Mouse (Mus musculus) NIH3T3 (cell line): ENCODE measurements at regions not wholly inside any gene's neighbourhood (a gene's known extent, or its start where the extent isn't known, plus 50 kb on each side); places are given as distances from the start of the nearest gene placed in this dataset.
A peak's percentile ranks its signal among the peaks of the same experiment; 100 is the strongest.

Experiments
- DNase-seq: peaks from one replicate; pipeline ENCODE4 v3.0.0-alpha.2; 2012; ENCODE audit warnings: low read depth

DNA sequence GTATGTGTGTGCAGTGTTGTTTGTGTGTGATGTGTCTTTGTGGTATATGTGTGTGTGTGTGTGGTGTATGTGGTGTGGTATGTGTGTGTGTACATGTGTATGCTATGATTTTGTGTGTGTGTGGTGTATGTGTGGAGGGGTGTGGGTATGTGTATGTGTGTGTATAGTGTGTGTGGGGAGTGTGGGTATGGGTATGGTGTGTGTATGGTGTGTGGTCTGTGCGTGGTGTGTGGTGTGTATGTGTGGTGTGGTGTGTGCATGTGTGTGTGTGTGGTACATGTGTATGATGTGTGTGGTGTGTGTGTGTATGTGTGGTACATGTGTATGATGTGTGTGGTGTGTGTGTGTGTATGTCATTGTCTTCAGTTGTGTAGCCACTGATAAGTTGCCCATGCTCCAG, 247.8 kb upstream of the Sp4 start:
- no peak for DNase-seq

DNA sequence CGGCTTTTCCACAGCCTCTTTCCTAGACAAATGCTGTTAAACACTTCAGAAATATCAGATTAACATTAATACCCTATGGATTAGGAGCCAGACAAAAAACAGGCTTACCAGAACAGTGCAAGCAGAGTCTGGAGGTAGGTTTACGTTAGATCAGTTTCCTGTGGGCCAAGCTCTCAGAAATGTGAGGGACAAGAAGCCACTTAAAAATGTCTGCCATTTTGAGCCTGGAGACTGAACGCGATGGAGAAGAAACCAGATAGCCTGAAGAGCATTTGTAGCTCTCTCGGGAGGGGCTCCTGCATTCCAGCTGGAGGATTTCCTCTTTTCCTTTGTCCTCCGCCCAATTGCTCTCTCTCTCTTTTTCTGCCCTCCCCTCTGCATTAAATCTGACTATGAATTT, 239.1 kb upstream of the Sp4 start:
- DNase-seq, result no peak

DNA sequence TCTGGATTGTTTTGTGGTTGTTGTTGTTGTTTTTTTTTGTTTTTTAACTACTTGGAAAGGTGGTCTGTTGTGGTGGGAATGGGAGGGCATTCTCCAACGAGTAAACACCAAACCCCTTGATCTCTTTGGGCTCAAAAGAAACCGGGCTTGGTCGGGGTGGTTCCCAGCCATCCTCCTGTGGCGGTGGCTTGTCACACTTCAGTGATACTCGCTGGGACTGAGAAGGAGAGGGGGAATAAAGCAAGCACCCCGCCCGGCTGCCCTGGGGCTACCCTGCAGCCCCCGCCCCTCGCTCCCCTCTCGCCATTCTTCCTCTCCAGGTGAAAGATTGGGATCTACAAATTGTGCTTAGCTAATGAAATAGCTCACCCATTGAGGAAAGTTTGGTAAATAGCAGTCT, 229.3 kb upstream of the Sp4 start:
- DNase-seq, result no peak

DNA sequence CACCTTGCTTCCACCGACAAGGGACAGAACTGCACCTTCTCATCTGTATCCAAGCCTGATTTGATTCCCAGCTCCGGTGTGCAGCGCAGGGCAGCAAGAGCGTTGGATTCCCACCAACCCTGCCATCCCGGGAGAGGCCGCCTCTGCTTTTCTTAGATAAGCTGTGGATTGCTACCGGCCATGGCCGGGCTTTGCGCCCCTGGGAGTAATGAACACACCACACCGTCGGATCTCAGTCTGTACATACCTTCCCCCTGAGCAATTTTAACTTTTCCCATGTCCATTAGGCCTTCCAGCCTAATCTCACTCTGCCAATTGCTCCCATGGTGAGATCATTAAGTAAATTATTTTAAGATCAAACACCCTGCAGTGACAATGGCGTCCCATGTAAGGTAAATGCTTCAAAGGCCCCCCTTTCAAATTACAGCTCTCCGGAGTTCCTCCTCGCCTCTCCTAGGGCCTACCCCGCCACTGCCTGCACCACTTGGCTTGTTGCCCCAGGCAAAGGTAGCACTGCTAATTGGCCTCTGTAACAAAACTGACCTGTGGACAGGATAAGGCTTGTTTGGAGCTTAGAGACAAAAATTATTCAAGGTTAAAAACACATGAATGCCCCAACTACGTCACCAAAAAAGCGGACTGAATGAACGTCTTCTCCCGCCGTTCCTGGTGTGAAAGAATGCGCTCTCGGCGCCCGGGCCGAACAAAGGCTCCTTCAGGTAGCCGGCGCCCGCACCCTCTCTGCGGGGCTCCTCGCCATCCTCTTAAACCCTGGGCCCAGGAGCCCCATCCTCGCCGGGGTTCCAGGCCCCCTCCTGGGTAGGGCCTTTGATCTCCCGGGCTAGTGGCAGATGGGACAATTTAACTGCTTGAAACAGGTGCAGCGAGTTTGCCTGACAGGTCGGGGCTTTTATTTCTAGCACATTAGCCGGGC, 228.5 kb upstream of the Sp4 start:
- no peak for DNase-seq

DNA sequence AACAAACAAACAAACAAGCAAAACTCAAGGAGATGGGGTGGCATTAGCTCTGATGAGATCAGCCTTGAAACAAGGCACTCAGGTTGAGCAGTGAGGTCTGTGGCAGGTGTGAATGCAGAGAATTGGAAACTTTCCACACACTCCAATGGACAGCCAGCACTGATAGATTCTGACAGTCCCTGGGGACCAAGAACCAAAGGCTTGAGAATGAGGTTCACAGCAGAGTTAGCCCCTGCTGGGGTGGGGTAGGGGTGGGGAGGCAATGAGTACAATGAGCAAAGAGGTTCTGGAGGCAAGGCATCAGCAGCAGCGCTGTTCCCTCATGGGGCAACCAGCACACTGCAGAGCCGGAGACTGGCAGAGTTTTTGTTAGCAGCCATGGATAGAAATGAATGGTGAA, 220.5 kb upstream of the Sp4 start:
- DNase-seq, result no peak

DNA sequence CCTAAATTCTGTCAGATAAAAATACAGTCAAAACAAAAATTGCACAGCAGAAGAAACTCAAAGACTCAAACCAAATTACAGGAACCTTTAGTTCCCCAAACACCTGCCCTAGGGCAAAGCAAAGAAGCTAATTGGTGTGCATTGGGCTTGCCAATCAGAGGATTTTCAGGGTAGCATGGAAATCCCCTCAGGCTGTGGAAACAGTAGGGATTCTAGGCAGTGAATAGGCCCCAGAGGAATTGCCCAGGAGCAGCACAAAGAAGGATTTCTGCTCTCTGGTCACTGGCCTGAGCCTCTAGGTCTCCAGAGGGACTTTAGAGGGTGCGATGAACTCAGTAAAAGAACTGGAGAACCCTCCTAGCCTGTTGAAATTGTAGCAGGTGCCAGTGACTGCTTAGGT, 220.1 kb upstream of the Sp4 start:
- DNase-seq, result no peak

DNA sequence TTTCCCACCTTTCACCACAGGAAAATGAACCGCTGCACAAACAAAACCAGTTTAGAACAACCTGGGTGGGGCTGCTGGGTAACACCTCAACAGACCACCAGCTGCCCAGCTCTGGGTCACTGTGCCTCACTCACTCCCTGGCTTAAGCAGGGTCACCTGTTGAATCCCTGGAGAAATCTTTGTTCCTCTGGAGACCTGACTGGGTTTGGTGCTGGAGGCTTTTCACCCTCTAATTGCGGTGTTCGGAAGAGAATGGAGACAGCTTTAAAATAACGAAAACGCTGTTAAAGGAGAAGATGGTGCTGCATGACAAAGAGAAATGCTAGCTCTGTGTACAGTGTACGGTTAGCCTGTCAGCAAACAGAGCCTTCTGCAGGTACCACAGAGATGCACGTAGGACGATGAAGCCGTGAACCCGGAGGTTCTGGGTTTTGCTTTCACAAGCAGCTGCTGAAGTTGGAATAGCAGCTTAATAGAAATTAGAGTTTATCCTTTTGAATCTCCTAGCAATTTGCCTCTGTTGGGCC, 218.6 kb upstream of the Sp4 start:
- DNase-seq, result no peak

DNA sequence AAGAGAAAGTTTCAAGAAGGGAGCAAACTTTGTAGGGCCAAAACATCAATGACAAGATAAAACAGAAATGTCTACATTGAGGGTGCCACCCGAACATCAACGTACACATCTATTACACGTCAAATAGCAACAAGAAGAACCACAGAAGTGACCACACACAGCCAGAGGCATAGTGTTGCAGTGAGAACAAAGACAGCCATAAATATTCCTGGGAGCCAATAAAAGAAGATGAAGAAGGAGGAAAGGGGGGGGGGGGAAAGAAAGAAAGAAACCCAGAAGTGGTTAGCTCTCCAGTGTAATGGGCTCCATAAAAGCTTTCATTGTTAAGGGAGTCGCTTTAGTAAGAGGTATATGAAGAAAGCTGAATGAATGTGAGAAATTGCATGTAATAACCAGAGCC, 209.7 kb upstream of the Sp4 start:
- no peak for DNase-seq

DNA sequence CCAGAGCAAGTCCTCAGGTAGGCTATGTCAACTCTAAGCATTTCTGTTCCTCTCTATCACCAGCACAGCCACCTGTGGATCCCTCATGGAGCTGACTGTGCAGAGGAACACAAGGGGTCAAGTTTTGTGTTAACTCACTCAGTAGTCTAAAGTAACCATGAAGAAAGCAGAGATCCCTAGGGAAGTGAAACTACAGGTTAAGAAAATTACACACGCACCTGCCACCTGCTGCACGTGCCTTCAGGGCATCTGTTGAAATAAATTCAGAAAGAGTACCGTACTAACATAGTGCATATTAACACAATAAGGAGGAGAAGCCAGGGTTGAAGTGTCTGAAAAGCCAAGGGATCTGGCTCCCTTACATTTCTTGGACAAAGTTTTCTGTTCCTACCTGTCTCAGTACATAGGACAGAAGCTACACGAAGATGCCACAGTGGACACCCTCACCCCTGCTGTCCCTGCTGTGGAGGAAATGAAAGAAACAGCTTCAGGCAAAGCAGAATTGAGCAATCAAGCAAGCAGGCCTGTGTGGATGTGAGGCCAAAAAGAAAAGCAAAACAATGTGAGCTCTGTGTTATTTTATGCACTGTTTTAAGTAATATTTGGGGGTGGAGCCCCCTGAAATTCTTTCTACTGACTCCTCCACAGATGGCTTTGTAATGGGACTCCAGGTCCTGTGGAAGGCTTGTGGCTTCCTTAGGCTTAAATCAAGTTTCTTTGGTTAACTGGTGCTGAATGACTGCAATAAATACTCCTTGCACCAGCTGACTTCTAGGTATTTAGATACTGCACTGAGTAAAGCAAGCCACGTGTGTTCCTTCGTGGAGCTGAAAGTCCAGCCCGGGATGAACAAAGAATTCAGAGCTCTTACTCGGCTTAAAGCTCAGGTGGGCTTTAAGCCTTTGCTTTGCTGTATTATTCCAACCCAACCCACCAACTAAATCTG, 208.0 kb upstream of the Sp4 start:
- DNase-seq, result peak; percentile 52

DNA sequence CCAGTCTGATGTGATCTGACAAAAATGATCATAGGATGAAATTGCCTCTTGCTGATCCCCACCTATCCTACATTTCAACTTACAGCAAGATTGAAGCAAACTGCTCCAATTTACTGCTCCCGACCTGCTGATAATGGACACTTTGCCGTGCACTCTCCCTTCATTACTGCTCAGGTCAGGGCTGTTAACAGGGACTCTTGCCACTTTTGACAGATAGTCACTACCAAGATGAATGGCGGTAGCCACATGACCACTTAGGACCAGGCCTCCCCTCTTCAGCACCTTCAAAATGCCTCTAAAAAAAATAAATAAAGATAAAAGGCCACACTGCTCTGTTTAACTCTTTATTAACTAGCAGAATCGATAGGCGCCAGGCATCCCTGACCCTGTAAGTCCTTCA, 199.2 kb upstream of the Sp4 start:
- no peak for DNase-seq

DNA sequence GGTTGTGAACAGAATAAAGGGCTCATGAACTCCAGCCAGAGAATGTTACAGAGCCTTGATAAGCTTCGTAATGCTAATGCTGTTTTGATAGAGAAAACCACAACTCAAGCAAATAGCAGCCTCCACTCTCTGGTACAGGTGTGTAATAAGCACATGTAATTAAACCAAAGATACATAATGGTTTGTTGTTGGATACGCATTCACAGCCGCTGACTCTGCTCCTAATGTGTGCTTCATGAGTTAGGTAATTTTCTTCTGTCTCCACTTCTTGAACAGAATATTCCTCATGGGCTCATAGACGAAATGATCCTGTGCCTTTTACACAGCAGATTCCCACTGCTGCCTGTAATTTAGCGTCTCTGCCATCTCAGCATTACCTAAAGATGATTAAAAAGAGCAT, 186.8 kb upstream of the Sp4 start:
- no peak for DNase-seq

DNA sequence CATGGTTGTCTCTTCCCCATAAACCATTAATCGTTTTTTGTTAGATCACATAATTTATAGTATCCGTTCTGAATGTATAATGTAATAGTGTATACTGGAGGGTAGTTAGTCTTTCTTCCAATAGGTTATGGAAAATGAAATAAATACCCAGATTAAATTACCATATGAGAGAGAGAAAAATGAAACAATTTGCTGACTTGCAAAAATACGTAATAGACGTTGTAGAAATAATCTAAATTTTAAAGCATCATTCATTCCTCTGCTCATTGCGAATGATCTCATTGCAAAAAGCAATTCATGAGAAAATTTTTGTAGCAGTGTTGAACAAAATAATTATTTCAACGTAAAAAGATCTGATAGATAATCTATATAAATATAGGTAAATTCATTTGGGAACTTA, 185.2 kb upstream of the Sp4 start:
- DNase-seq, result no peak

DNA sequence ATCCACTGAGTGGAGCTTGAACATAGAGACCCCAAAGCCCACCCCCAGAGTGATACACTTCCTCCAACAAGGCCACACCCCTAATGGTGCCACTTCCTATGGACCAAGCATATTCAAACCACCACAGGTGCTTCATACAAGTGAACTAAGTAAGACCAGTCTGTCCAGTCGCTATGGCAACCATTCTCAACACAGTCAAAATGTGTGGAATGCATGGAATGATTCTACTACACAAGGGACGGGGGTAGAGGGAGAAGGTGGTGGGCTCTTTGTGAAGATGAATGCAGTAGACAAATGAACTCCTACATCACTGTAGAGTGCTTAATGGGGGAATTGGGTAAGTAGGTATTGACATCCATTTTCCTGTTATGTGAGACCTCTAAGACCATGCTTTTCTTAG, 180.1 kb upstream of the Sp4 start:
- DNase-seq, result no peak

DNA sequence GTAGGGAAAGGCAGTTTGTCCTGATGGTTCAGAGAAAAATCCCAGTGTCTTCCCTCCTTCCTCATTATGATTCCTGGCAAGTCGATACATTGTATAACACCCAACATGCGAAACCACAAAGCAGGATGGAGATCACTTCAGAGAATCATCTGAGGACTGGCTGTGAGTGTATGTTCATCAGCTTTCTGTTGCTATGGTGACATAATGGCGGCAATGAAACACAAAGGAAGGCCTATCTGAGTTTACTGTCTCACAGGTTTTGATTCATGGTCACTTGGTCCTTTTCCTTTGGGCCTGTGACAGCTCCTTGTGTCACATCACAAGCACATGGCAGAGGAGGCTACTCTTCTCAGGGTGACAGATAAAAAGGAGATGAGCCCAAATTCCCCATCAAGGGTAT, 173.5 kb upstream of the Sp4 start:
- no peak for DNase-seq

DNA sequence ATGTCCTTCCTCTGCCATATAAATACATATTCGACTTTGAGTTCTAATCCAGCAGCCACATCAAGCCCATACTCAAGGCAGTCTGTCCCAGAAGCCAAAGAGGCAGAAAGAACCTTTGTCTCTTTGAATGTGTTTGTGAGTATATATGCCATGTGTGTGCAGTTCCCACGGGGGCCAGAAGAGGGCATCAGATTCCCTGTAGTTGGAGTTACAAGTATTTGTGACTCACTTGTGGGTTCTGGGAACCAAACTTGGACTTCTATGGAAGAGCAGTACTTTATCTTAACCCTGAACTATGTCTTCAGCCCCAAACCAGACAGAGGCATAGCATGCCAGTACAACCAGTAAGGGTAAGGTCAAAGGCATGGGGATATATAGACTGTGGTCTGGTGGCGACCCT, 165.6 kb upstream of the Sp4 start:
- DNase-seq, result peak; percentile 6

DNA sequence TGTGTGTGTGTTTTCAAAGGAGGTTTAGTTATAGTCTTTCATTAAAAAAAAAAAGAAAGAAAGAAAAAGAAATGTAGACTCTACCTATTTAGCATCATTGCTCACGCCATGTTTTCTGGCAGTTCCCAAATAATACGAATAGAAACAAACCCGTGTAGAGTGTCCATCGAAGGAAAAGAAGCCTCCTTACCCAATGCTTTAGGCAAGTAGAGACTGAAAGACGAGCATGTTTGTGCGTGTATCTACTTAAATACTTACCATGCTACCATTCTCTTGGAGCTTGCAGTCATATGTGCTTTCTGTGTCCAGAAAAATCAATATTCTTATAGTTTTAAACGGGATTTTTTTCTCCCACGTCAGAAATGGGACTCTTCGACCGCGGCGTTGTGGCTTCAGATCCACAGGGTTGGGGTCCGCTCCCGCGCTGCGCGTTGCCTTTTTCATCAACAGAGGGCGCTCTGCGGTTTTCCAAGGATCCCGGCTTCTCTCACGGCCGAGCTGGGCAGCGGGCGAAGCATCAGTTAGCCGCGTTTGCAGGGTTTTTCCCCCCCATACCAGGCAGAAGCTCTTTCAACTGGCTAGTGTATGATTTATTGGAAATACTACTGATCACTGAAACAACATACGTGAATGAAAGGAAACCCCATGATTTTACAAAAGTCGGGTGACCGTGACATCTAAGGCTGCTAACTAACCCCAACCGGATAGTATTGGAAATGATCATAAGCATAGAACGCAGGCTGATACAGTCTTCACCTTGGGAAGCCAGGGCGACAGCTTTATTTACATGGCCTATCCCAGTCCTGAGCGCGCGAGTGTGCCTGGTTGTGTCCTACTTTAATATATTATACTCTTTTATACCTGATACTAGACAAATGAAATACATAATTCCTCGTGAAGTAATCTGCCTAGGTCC, 156.5 kb upstream of the Sp4 start:
- DNase-seq, result peak; percentile 65

DNA sequence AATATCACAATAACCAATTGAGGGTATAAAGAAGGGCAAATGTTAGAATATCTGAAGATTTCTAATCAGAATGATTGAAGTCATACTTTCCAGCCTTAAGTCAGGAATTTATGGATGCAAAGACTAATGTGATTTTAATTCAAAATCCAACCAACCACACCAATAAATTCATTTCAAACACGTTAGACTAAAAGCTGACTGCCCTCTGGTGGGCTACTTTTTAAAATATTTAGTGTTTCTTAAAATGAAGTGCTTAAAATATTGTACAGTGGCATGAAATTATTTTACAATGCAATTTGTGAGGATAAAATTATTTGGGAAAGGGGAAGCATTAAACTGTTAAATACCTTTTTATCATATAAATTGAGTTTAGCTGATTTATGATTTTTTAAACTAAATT, 154.4 kb upstream of the Sp4 start:
- peak; percentile 65 for DNase-seq

DNA sequence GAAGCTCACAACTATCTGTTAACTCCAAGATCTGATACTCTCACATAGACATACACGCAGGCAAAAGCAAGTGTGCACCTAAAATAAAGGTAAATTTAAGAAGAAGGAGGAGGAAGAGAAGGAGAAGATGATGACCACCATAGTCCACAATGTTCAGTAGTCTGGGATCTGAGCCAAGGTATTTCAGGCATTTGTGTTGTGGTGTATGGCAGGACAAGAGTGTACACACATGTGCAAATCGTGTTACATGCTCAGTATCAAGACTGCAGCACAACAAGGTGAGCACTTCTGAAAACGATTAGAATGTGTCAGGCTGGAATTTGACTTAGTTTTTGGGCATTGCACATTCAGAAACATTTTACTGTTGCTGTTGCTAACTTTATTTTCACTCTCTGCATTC, 138.4 kb upstream of the Sp4 start:
- peak; percentile 9 for DNase-seq

DNA sequence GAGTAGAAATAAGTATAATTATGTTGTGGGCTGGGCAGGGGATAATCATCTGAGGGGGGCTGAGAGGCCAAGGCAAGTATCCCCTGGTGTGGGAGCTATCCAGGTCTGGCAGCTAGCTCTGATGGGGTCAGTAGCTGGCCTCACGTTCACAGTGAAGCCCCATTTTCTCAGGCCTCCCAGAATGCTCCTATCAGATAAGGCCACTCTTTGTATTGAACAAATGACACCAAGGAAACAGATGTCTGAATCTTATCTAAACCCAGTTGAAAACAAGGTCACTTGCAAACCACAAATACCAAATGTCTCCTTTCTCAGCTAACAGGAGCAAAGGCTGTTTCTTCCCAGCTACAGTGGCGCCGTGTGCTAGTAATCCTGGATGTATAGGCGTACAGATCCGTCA, 137.6 kb upstream of the Sp4 start:
- no peak for DNase-seq

DNA sequence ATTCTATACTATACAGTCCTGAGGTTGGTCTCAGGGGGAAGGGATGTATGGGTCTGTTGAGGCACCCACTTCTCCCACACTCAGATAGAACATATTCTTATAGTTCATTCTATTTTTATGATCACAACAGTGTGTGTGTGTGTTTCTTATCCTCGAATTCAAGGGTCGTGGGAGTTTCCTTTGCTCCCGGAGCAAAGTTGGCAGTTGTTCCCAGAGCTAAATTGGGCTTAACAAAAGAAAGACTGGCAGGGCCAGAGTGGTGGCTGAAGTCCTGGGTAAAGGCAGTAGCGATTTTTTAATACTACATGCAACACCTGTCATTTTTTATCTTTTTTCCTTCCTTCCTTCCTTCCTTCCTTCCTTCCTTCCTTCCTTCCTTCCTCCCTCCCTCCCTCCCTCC, 131.5 kb upstream of the Sp4 start:
- no peak for DNase-seq

DNA sequence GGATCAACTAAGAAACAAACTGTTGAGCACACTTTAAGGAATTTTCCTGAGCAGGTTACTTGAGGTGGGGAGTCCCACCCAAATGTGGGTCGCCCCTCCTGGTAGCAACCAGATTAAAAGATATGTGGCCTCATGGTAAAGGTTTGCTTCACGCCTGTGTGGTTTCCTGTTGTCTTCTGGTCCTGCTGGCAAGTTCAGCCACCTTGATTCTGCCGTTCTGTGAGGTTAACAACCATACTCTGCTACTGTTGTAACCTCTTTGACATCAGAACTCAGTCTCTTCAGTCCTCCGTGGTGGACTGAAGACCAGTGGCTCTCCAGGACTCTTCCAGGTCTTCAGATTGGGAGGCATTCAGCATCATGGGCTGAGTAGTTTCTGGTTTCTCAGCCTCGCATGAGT, 127.1 kb upstream of the Sp4 start:
- DNase-seq, result no peak

DNA sequence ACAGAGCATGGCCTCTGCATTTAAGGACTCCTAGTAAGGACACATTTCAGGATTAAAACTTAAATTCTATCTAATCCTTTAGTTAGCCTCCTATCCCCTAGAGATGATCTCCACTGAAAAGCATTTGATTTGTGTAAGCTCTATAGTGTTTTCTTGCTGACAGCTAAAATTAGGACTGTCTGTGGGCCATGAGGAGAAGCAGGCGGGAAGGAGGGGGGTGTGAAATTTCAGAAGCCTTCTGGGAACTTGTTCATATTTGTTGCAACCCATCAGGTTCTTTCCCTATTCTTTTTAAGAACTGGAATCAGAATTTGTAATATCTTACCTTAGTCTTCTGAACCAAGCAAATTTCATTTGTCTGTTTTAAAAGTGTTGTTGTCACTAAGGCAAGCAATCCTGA, 114.7 kb upstream of the Sp4 start:
- no peak for DNase-seq
